In the genomic region with DNA sequence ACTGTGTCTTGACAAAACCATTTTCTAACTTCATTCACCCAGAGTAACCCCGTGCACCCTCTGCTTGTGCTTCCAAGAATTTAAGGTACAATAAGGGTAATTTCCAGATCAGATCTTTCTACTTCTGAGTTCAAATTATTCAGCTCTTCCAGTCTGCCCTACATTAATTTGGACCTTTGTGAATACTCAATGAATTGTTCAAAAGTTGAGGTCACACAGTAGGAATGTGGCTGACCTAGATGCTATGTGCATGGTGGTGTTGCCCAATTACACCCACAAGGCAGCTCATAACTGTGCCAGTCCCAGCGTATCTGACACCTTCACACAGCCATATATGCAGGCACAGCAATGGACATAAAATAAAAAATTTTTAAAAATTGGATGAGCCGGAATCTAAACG, we compare ENCODE assay signal across 28 mouse cellular contexts. TPM values are rescaled to one million over a fixed set of nuclear protein-coding genes. Genes with fewer than 3 reads are reported as not detected.
DNase-seq lines count a peak whose midpoint lies in the region; ATAC-seq and TF ChIP-seq lines count a peak whose summit lies in the region.
"Had no signal": no experiment of that assay in that cellular context is flagged by ENCODE, and none has a peak within 500 bp of the region (broad histone marks: within the 10 kb centered on the region; RNA-seq: fewer than 3 reads in every experiment).

No protein-coding gene starts in this region.

- no peak overlapping the region for H3K9ac ChIP-seq in intestine, embryonic 15.5 days

- no peak overlapping the region for H3K4me3 ChIP-seq in intestine, embryonic 15.5 days (replicated peaks)

- CTCF ChIA-PET in Patski (lab: Charles Lee) = interaction anchor here (1.1 kb wide), 1 partner anchor 14 kb away, joined by 3 read pairs; no protein-coding TSS in a partner anchor

- H3K27ac ChIP-seq in intestine, embryonic 15.5 days = no peak overlapping the region

- no peaks in the 10 kb centered on the region for H3K4me1 ChIP-seq in intestine, embryonic 15.5 days (replicated peaks)

- WGBS in intestine, embryonic 15.5 days = 97% methylated on average over 4 of the region's 4 CpGs

- no peak for TF ChIP-seq CTCF in Patski (IDR thresholded peaks at IDR 0.05)

- peaks cover 3% of the 10 kb centered on the region; the same call in 1 of the 2 replicates for H3K36me3 ChIP-seq in intestine, embryonic 15.5 days

- no peaks in the 10 kb centered on the region for H3K9me3 ChIP-seq in intestine, embryonic 15.5 days
- H3K9me3 ChIP-seq: G1E had no signal

- DNase-seq in heart, adult 11 months = peak; percentile 22
- no peak for DNase-seq in heart, postnatal 36 days
- peak; percentile 48 for DNase-seq in retina, postnatal 1 day
- no peak for DNase-seq in retina, embryonic 14.5 days (ENCODE audit: low spot score)
- peak; percentile 91 for DNase-seq in Muller cell, postnatal 12 days (ENCODE audit: inconsistent ontology term)
- no peak for DNase-seq in Patski (ENCODE audit: low read depth, low spot score)
- no peak for DNase-seq in layer of hippocampus, postnatal 10 days (ENCODE audit: low spot score in 2 of 2)
- DNase-seq: adrenal gland, adult 2 months; adrenal gland, adult 8-10 months; adrenal gland, postnatal 10 days; adrenal gland, postnatal 14 days; adrenal gland, postnatal 25 days; adrenal gland, postnatal 36 days; B cell, adult 2 months; cerebellum, adult 11 months; cerebellum, adult 11-12 months; cerebellum, adult 18-20 months; cerebellum, adult 2 months had no signal

- ATAC-seq in Patski = peak; percentile 92
- ATAC-seq in intestine, embryonic 15.5 days = no peak
- ATAC-seq: activated CD4-positive, CD25-positive, alpha-beta regulatory T cell, adult 4 months; CD4-positive, CD25-positive, alpha-beta regulatory T cell, adult 4 months had no signal

- in situ Hi-C loops in Patski (cut with MboI; ENCODE audit: low pct_unique_long_range_greater_than_20kb) = no loop called here

- intact Hi-C loops in heart, postnatal 36 days (cut with DNase I) = no loop called here

- no peak overlapping the region for H3K4me2 ChIP-seq in intestine, embryonic 15.5 days (replicated peaks)

- H3K27me3 ChIP-seq in Patski = no peaks in the 10 kb centered on the region
- H3K27me3 ChIP-seq in intestine, embryonic 15.5 days (replicated peaks) = no peaks in the 10 kb centered on the region
- H3K27me3 ChIP-seq: CH12.LX had no signal

- POLR2A ChIA-PET in Patski (lab: Charles Lee) = interaction anchor here (0.6 kb wide), 1 partner anchor 339 kb away, joined by 3 read pairs; no protein-coding TSS in a partner anchor

RNA-seq across cellular contexts. Expression of a gene that starts 16.6 kb away (rescaled TPM):
- 10 to 100 TPM; 16.3 to 16.5 TPM for total RNA-seq in heart, postnatal 36 days (2021)
- polyA plus RNA-seq in Patski (2021) = 11.3 TPM
- total RNA-seq in layer of hippocampus, postnatal 10 days (2021) = 10 to 100 TPM; 18.8 to 26.8 TPM
- 3.6 and 4.2 TPM in 2 replicates for polyA plus RNA-seq in intestine, embryonic 15.5 days (2015; fragmentation: Nextera tagmentation; extraction: Ambion mirVana)

RNA-seq across cellular contexts. Expression of a gene that starts 17.0 kb away (rescaled TPM):
- 10 to 100 TPM; 97.2 to 98.6 TPM for total RNA-seq in heart, postnatal 36 days (2021)
- 158 TPM for polyA plus RNA-seq in Patski (2021)
- 100 to 1,000 TPM; 109 to 128 TPM for total RNA-seq in layer of hippocampus, postnatal 10 days (2021)
- 184 and 196 TPM in 2 replicates for polyA plus RNA-seq in intestine, embryonic 15.5 days (2015; fragmentation: Nextera tagmentation; extraction: Ambion mirVana)

RNA-seq across cellular contexts. Expression of a gene that starts 30.4 kb away (rescaled TPM):
- not detected for total RNA-seq in heart, postnatal 36 days (2021)
- not detected for polyA plus RNA-seq in Patski (2021)
- total RNA-seq in layer of hippocampus, postnatal 10 days (2021) = not detected
- not detected in 2 replicates for polyA plus RNA-seq in intestine, embryonic 15.5 days (2015; fragmentation: Nextera tagmentation; extraction: Ambion mirVana)
- total RNA-seq: adrenal gland, adult 18-20 months; adrenal gland, adult 2 months; adrenal gland, adult 8-10 months; adrenal gland, postnatal 10 days; adrenal gland, postnatal 14 days; adrenal gland, postnatal 25 days; adrenal gland, postnatal 36 days; adrenal gland, postnatal 4 days; CH12.LX; G1E; MEL had no signal
- polyA plus RNA-seq: activated CD4-positive, CD25-positive, alpha-beta regulatory T cell, adult 4 months; adrenal gland, adult 2 months; brain, embryonic 14.5 days; C2C12; CD4-positive, CD25-positive, alpha-beta regulatory T cell, adult 4 months; cerebellum, adult 2 months; G1E had no signal

Comparison
In these comparisons a context has a peak if more than half of its experiments do, and no peak if none do; other contexts are left out.
1. DNase-seq: peak in heart, adult 11 months (single experiment), retina, postnatal 1 day (single experiment) and Muller cell, postnatal 12 days (single experiment); none in heart, postnatal 36 days (0 of 2), retina, embryonic 14.5 days (single experiment), Patski (single experiment) and layer of hippocampus, postnatal 10 days (0 of 2).